Mouse (Mus musculus) CH12.LX (cell line): ENCODE data around the gene Plekhg3.

Experiments used
- CTCF ChIP-seq, 2 experiments: IDR thresholded peaks in 1 of 2; conservative IDR thresholded peaks in 1 of 2; 2 replicates each; pipeline ENCODE4 v1.5.1; 2011 to 2012; ENCODE audit warnings: low read depth in 2 of 2, low read length in 2 of 2, improper control_type of control experiment in 1 of 2, inconsistent platforms in 1 of 2, mild to moderate bottlenecking in 1 of 2, moderate library complexity in 1 of 2
- E2F4 ChIP-seq: IDR thresholded peaks from 2 replicates; pipeline ENCODE4 v1.6.1; 2011; ENCODE audit warnings: low read depth, low read length, improper control_type of control experiment; ENCODE audit not compliant: insufficient replicate concordance
- EP300 ChIP-seq: IDR thresholded peaks from 2 replicates; pipeline ENCODE4 v1.6.1; 2011; ENCODE audit warnings: low read length, improper control_type of control experiment
- ETS1 ChIP-seq: conservative IDR thresholded peaks from 2 replicates; pipeline ENCODE4 v1.6.1; 2012; ENCODE audit warnings: low read depth, mild to moderate bottlenecking, inconsistent platforms, low read length, improper control_type of control experiment, moderate library complexity
- JUN ChIP-seq: IDR thresholded peaks from 2 replicates; pipeline ENCODE4 v1.6.1; 2011; ENCODE audit warnings: low read depth, mild to moderate bottlenecking, low read length, improper control_type of control experiment, moderate library complexity; ENCODE audit not compliant: insufficient read depth
- JUND ChIP-seq: conservative IDR thresholded peaks from 2 replicates; pipeline ENCODE4 v1.6.1; 2011; ENCODE audit warnings: low read depth, low read length, improper control_type of control experiment
- KAT2A ChIP-seq: IDR thresholded peaks from 2 replicates; pipeline ENCODE4 v1.6.1; 2012; ENCODE audit warnings: low read length, improper control_type of control experiment, inconsistent platforms; ENCODE audit not compliant: insufficient replicate concordance
- MAFK ChIP-seq: IDR thresholded peaks from 2 replicates; pipeline ENCODE4 v1.6.1; 2011; ENCODE audit warnings: low read length, improper control_type of control experiment; ENCODE audit not compliant: insufficient replicate concordance
- MXI1 ChIP-seq: IDR thresholded peaks from 2 replicates; pipeline ENCODE4 v1.6.1; 2011; ENCODE audit warnings: mild to moderate bottlenecking, low read depth, low read length, improper control_type of control experiment
- POLR2A ChIP-seq: IDR thresholded peaks from 2 replicates; pipeline ENCODE4 v1.6.1; 2011; ENCODE audit warnings: low read depth, mild to moderate bottlenecking, improper control_type of control experiment, low read length
- TCF12 ChIP-seq: IDR thresholded peaks from 2 replicates; pipeline ENCODE4 v1.6.1; 2014; ENCODE audit warnings: low read depth, mild to moderate bottlenecking, inconsistent platforms, low read length, improper control_type of control experiment
- USF1 ChIP-seq: IDR thresholded peaks from 2 replicates; pipeline ENCODE4 v1.6.1; 2014; ENCODE audit warnings: low read depth, mild to moderate bottlenecking, inconsistent platforms, low read length, improper control_type of control experiment
- USF2 ChIP-seq: conservative IDR thresholded peaks from 2 replicates; pipeline ENCODE4 v1.6.1; 2011; ENCODE audit warnings: low read depth, low read length, improper control_type of control experiment
- ZNF384 ChIP-seq: IDR thresholded peaks from 2 replicates; pipeline ENCODE4 v1.6.1; 2012; ENCODE audit warnings: low read depth, low read length, improper control_type of control experiment, inconsistent platforms

DNA sequence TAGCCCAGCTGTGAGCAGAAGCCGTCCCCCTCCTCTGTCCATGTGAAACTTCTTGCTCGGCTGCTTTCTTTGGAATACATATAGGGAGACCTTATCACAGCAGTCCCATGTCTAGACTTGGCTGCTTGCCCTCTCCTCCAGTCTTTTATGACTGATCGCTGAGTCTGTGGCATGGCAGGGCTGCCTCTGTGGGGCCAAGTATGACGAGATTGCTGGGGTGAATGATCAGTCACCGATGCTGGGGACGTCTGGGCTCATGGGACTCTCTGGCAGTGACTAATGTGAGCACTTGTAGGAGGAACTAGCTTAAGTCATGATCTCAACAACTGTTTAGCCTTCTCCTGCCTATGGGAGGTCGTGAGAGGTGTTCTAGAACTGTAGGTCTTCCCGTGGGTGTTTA, 21.6 kb downstream of the Plekhg3 start:
- TF ChIP-seq TCF12: no peak
- no peak for TF ChIP-seq ZNF384
- TF ChIP-seq POLR2A: no peak
- no peak for TF ChIP-seq MXI1
- no peak for TF ChIP-seq MAFK
- TF ChIP-seq EP300: peak; percentile 27; the same call in 1 of the 2 replicates
- TF ChIP-seq E2F4: no peak
- TF ChIP-seq CTCF (conservative IDR thresholded peaks at IDR 0.05 in 1 of 2, IDR thresholded peaks at IDR 0.05 in 1 of 2; ENCODE audit: low read depth in 2 of 2, low read length in 2 of 2): no peak
- TF ChIP-seq JUND: no peak
- TF ChIP-seq USF2: no peak
- no peak for TF ChIP-seq JUN
- TF ChIP-seq USF1: no peak
- peak; percentile 21; the same call in 1 of the 2 replicates for TF ChIP-seq ETS1
- TF ChIP-seq KAT2A: no peak
